Mouse (Mus musculus): Measurements from ENCODE around the gene Fbxw27.
"Not testable (repeated sequence)": the region's sequence is repeated elsewhere in the genome, so short reads cannot be mapped to it uniquely, and the experiment has no call there.

The Fbxw27 gene

DNA sequence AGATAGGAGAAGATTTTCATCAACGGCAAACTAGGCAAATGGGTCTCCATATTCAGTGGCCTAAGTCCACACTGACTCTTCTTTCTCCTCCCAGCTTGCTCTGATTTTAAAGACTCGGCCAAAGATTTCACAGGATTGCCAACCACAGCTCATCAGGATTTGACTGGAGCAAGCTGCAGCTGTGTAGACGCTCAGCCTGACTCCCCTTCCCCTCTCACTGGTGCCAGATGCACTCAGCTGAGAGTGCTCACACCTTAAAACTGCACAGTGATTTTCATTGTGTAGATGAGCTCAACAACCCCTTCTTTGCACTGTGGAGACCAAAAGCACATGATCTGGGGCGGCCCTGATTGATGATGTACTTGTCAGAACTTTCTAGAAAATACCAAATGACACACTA lies at the start of gene Fbxw27:
TSS of gene Fbxw27 (minus strand) at position 101 of the 400 bp plus-strand sequence.
- not testable (repeated sequence) for DNase-seq (ENCODE audit: extremely low spot score)

DNA sequence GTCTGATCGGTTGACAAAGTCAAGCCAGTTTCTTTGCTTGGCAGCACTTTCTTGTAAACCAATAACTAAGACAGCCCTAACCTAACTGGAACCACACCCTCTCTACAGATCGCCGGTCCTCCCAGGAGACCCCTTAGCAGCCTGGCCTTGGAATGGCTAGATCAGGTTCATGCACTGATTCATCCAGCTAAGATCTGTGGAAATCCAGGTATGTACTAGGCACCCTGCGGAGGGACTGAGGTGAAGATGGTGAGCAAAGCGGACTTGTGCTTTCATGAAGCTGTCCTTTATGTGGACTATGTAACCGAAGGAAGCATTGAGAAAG lies 42.6 kb upstream of the Fbxw27 start:
- no peak for DNase-seq (ENCODE audit: extremely low spot score)

DNA sequence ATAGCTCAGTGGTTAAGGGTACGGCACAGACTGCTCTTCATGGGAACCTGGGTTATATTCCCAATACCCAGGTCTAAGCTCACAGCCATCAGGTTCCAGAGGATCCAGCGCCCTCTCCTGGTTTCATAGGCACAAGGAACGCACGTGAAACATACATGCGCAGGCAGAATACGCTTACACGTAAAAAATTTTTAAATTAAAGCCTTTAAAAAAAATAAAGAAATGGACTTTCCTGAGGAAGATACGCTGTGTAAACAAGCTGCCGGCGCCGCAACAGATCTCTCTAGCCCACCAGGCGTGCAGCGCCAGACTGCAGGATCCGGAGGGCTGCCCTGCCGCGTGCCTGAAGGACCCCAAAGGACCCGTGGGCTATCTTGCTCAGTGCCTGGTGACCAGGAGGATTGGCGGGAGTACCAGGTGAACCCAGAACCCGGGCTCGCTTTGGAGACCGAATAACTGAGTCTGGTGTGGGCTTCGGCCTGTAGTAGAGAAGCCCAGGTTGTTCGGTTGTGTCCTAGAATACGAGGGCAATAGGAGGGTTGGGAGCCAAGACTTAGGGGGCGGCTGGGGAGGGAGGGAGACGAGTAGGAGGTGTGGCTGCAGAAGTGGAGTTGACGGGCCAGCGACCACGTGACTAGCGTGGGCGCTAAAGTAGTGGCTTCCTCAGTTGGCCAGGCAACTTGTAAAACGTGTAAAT lies 42.1 kb upstream of the Fbxw27 start, which contains the start of gene Nme6:
TSS of gene Nme6 (plus strand) at position 359 of the 697 bp plus-strand sequence.
- DNase-seq (ENCODE audit: extremely low spot score): peak; percentile 97

DNA sequence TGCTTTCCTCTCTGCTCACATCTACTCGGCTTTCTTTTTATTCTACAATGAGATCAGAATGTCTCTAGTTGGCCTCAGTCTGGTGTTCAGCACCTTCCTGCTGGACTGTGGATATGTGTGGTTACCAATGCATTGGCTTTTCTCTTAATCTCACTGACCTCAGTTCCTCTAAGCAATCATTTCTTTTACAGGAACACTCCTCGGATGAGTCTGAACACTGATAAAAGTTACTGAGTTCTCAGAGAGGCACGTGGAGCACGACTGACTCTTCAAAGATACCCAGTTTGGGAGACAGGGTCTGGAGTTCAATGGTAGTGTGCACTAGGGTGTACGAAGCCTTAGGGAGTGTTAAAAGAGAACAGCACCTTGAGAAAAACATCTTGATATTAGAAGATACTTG lies 35.7 kb upstream of the Fbxw27 start:
- DNase-seq (ENCODE audit: extremely low spot score): no peak

DNA sequence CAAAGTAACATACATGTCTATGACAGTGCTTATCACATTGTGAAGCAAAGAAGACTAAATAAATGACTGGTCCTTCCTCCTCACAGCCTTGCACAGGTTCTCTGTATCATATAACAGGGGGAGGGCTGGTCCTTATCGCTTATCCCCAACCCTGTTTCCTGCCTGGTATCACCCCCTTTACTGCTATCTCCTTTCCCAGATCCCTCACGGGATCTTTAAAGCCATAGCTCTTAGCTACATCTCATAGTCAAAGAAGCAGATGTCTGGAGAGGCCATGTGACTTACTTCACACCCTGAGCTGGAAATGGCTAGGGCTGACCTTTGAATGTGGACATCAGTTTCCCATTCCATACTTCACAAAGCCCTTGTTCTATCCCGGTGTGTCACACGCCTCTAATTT lies 35.3 kb upstream of the Fbxw27 start:
- DNase-seq (ENCODE audit: extremely low spot score): no peak

DNA sequence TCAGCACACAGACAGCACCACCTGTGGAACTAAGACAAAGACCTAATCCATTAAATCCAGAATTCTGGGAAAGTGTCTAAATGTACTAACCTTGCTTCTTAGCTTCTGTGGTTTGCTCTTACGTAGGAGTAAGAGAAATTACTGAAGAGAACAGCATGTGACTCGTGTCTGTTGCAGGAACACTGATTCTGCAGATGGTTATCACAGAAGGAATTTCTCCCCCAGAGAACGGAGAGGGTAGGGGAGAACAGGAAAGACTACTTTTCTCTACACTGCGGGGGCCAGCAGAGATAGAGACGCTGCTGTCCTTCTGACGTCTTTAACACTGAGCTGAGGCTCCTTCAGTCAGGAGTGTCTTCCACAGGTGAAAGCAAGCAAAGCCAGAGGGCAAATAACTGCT lies 25.9 kb upstream of the Fbxw27 start:
- no peak for DNase-seq (ENCODE audit: extremely low spot score)

DNA sequence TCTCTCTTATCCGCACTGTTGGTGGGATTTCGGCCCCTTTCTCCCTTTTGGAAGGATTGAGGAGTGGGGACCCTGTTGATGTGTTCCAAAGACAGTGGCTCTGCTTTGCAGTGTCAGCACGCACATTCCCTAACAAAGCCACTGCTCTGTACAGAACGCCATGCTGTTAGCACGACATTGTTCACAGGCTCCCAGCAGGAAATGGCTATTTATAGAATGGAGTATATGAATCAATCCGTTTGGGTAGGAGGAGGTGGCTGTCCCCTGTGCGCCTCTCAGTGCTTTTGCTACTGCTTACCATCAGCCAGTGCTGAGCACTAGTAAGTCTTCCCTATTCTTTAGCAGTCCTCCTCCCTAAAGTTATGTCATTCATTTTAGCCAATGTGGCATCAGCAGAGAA lies 23.0 kb upstream of the Fbxw27 start:
- DNase-seq (ENCODE audit: extremely low spot score): no peak

DNA sequence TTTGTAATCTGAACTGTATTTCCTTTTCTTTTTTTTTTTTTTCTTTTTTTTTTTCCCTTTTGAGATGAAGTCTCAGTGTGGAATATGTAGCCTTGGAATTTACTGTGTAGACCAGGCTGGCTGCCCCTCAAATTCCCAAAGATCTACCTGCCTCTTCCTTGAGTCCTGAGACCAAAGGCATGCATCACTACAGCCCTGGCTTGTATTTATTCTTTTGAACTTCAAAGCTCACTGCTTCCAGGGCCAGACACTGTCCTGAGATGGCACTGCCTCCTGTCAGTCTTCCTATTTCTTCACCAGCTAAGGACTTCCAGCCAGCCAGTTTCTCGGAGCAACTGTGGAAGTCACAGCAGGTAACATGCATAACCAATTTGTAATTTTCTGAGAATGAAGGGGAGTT lies 21.5 kb upstream of the Fbxw27 start, which contains the start of gene Spink8:
TSS of gene Spink8 (plus strand) at position 301 of the 400 bp plus-strand sequence.
- DNase-seq (ENCODE audit: extremely low spot score): no peak

DNA sequence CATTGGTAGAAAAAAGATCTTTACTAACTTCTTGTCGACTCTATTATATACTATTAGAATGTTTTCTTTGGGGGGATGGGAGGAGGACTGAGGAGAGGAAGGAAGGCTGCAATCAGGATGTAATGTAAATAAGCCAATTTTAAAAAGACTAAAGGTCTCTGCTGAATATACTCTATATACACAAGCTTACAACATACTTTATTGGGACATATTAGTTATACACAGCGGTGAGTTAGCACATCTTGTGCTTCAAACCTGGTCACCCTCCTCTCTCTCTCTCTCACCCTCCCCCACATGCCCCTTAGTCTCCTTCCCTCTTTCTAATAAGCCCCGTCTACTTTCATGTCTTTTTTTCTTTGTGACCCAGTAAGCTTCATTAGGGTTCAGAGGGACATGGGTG lies 17.4 kb upstream of the Fbxw27 start:
- DNase-seq (ENCODE audit: extremely low spot score): no peak

DNA sequence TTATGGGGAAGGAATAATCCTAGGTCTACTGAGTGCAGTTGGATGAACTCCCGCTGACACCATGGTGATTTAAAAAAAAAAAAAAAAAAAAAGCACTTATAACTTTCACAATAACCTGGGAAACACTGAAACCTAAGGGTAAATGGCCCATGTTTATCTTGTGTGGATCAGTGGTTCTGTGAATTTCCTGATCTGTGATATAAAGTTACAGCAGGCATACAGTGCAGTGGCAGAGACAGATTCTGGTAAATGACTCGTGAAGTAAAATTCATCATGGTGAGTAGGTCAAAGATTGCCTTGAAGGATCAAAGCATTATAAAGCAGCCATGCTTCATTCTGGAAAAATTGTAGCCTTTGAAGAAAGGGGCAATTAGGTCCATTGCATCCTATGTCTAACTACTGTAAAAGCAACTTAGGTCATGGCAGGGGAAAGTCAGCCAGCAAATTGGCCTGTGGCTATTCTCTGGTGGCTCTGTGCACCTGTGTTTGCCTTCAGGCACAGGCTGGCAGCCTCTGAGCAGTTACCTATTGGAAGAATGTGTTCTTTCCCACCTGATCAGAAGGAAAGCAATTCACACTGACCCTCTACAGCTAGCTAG lies 16.3 kb upstream of the Fbxw27 start:
- DNase-seq (ENCODE audit: extremely low spot score): no peak

DNA sequence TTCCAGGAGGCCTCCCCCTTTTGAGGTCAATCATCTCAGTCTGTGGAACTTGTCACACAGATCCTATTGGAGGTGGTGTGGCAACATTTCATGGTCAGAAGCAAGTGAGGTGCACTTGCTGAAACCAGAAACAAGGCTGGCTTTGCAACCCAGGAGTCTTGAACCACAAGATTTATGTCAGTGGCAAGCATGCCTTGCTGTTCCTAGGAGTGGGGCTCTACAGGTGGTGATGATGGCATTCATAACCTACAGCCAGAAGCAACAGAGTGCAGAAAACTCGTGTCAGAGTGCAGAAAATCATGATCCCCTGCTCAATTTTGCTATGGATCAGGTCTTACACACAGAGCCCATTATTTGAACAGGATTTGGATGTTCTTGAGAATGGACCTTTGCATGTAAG lies 15.8 kb upstream of the Fbxw27 start:
- DNase-seq (ENCODE audit: extremely low spot score): no peak

DNA sequence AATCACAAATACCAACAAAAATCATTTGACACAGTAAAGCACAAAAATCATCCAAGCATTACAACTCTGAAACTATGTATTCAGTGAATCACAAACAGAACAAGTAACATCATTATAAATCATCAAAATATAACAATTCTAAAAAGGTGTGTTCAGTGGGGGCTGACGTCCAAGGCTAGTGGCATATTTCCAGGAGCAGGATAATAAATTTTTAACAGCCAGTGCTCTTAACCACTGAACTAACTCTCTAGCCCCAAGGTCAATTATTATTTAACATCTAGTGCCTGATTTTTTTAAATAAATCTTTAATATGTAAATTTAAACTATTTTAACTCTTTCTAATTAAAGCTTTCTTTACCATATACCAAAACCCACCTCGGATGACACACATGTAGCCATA lies 15.1 kb upstream of the Fbxw27 start:
- not testable (repeated sequence) for DNase-seq (ENCODE audit: extremely low spot score)

DNA sequence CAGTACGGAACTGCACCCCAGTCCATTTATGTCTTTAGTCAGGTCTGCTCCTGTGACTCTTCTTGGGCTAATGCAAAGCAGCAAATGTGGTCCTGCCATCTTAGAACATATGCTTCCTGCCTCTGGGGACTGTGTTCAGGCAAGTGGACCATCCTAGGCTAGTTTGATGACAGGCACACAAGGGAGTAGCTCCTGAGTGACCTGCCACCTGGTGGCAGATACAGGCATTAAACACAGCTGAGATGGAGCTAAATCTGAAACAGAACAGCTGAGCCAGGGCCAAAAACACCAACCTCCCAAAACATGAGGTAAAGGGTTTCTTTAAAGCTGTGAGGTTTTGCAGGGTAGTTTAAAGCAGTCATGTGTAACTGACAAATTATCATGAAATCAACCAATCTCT lies 7.6 kb upstream of the Fbxw27 start:
- no peak for DNase-seq (ENCODE audit: extremely low spot score)

DNA sequence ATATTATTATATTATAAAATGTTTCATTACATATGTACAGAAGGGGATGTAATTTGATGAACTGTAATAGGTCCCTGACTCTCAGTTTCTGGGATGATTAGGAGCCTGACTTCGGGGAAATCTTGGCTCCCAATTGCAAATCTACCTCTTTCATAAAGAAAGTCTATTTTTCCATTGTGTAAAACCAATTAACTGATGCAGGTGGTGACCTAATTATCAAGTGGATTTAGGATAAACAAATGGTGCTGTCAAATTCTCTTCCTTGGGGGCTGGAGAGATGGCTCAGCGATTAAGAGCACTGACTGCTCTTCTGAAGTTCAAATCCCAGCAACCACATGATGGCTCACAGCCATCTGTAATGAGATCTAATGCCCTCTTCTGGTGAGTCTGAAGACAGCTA lies 5.3 kb upstream of the Fbxw27 start:
- no peak for DNase-seq (ENCODE audit: extremely low spot score)

DNA sequence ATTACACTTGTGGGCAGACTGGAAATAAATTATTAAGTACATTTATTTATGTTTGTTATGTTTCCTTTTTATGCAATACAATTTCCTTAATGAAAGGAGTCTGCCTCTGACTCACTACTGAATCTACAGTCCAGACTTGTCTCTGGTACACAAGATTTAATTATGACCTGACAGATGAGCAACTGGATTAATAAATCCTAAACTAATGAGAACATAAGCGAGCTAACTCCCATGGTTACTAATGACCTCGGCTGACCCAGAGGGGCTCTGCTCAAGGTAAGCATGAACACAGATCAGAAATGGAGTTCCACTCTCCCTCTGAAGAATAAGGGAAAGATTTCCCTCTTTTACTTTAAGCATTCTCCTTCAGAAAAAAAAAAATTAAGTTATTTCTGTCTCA lies 4.8 kb upstream of the Fbxw27 start:
- no peak for DNase-seq (ENCODE audit: extremely low spot score)

DNA sequence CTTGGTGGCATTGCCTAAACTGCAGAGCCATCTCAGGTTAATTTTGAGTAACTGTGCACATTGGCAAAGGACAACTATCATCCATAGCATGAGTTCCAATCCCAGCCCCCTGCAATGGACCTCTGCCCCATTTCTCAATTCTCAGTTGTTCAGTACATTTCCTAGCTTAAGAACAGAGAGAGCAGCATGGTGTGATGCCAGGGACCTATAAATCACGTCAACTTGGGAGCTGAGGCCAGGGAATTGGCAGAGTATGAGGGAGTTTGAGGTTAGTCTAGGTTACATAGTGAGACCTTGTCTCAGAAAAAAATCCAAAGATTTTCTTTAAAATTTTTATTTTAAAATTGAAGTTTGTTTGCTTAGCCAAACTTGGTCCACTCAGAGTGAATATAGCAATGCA lies 23.6 kb downstream of the Fbxw27 start:
- not testable (repeated sequence) for DNase-seq (ENCODE audit: extremely low spot score)

DNA sequence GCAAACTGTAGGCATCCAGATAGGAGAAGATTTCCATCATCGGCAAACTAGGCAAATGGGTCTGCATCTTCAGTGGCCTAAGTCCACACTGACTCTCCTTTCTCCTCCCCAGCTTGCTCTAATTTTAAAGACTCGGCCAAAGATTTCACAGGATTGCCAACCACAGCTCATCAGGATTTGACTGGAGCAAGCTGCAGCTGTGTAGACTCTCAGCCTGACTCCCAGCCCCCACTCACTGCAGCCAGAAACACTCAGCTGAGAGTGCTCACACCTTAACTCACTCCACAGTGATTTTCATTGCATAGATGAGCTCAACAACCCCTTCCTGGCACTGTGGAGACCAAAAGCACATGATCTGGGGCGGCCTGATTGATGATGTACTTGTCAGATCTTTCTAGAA lies 44.5 kb downstream of the Fbxw27 start, which contains the start of gene Fbxw26:
TSS of gene Fbxw26 (minus strand) at position 101 of the 400 bp plus-strand sequence.
- DNase-seq (ENCODE audit: extremely low spot score): not testable (repeated sequence)

All from embryo, embryonic 9.5 days (tissue).